Mouse (Mus musculus): ENCODE results near the gene Csmd2.

The Csmd2 gene

GRCm38 (mm10) chr4:128427261-128428030 is 439.8 kb downstream of the Csmd2 start:
- DNase-seq: peak; percentile 64

DNA sequence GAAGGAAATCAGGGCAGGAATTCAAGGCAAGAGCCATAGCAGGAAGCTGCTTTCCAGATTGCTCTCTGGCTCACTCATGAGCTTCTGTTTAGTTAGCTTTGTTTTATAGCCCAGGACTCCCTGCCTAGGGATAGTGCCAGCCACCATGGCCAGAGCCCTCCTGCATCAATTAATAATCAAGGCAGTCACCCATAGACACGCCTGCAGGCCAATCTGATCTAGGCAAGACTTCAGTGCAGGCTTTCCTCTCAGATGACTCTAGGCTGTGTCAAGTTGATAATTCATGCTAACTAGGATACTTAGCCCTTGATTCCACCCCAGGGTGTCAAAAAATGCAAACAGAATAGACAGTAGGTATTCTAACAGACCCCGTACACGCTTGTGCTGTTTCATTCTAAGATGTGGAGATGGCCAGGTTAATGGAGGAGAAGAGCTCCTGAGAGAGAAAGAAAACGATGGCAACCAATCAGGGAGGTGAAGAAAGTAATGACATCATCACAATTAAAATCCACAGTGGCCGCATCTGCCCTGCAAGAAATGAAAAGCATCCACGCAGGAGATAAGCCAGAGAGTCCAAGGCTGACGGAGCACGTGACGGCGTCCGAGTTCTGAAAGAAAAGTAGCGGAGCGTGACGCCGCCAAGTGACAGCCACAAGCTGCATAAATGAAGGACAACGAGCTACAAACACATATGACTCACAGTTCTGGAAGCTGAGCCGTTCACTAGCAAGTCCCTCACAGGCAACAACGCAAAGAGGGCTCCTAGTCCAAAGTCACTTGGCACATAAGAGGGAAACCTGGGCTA is 440.8 kb downstream of the Csmd2 start:
- peak; percentile 50 for DNase-seq

GRCm38 (mm10) chr4:128429591-128429990 is 441.9 kb downstream of the Csmd2 start:
- DNase-seq: no peak

DNA sequence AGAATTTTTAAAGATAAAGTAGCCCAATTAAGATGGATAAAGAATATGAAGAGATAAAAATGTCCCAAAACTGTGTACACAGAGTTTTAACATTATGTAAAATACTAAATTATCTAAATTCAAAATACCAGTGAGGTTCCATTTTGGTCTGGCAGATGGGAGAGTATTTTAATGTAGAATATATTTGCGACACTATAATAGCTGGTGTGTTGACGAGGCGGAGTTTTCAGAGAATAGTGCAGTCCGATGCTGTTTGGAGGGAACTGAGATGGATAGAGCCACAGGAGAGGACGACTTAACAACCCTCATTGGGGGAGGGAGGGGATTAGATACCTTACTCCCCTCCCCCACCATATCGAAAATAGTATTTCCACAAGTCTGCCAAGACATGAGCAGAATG is 452.9 kb downstream of the Csmd2 start:
- no peak for DNase-seq

DNA sequence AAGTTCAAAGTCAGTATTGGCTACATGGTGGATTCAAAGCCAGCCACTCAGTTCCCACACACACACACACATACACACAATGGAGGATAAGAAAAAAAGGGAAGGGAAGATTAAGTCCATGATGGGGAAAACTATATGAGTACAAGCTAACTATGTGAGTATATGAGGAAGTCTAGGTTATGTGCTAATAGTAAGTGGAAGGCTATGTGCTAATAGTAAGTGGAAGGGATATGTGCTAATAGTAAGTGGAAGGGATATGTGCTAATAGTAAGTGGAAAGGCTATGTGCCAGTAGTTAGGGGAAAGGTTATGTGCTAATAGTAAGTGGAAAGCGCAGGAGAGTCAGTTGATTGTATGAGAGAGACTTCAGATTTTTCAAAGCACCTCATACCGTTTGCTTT is 453.6 kb downstream of the Csmd2 start:
- DNase-seq: no peak

DNA sequence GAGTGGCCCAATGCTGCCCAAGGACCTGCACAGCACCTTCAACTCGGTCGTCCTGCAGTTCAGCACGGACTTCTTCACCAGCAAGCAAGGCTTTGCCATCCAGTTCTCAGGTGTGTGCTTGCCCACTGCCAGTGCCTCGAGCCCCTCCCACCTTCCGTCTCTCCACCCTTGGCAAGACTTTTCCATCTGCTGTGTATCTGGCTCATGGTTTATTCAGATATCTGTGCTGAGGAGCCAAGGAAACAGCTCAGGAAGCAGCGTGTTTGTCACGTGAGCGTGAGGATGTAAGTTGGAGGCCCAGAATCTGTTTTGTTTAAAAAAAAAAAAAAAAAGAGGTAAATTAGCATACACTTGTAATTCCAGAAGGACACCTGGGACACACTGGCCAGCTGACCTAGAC is 455.1 kb downstream of the Csmd2 start:
- DNase-seq: no peak

DNA sequence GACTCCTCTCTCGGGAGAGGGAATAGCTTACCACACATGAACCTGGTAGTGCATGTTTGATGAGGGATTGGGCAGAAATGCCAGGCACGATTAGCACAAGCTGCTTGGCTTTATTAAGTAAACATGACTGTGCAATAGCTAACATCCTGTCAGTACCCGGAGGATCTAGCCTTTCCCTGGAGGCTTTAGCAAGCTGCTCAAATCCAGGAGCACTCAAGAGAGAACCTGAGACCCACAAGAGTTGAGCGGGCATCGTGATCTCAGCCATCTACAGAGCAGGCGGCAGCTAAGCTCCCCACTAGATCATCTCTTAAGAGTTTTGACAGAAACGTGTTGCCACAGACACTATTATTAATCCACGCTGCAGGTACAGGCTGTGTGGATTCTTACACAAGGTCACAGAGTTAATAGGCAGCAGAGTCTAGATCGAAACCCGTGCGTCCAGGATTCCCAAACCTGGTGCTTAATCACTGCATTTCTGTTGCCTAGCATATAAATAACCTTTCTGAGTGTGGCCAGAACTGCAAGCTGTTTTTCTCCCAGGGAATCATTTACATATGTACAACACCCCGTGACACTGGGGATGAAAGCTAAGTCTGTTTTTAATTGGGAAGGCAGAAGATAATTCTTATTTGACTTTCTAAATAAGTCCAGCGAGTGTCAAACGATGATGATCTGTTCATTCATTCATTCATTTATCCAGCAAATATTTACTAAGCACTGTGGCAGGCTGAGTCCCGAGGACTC is 458.0 kb downstream of the Csmd2 start:
- no peak for DNase-seq

DNA sequence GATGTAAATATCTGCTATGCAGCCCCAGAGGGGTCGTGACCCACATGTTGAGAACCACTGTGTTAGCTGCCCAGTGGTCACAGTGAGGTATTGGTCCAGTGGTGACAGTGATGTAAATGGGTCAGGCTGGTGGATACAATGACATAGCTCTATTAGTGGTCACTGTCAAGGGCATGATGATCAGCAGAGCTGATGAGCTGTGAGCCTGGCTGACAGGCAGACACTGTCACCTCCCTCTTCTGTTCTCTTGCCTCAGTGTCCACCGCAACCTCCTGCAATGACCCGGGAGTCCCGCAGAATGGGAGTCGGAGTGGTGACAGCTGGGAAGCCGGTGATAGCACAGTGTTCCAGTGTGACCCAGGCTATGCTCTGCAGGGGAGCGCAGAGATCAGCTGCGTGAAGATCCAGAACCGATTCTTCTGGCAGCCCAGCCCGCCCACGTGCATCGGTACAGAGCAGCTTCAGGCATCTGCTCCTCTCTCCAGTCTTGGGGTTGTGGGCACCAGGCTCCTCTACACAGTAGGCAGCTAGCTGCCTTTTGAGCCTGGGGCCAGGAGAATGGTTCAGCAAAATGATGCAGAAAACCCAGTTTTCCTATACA is 461.3 kb downstream of the Csmd2 start:
- no peak for DNase-seq

GRCm38 (mm10) chr4:128450137-128450536 is 462.5 kb downstream of the Csmd2 start:
- no peak for DNase-seq

GRCm38 (mm10) chr4:128450974-128451373 is 463.3 kb downstream of the Csmd2 start:
- peak; percentile 50 for DNase-seq

DNA sequence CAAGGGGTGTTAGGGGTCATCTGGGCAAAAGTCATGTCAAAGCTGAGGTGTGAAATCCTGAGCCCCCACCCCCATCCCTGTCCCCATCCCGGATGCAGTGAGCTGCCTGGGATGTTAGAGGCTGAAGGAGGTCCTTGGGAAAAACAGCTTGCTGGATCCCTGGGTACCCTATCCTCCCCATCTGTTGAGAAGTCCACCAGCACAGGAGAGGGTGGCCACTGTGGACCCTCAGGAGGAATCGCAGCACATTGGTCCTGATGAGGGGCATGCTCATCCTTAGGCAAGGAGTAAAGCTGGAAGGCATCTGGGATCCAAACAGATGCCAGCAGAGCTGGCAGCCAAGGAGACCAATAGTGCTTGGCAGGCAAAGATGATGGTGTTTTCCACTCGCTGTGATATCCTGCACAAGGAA is 463.7 kb downstream of the Csmd2 start:
- no peak for DNase-seq

DNA sequence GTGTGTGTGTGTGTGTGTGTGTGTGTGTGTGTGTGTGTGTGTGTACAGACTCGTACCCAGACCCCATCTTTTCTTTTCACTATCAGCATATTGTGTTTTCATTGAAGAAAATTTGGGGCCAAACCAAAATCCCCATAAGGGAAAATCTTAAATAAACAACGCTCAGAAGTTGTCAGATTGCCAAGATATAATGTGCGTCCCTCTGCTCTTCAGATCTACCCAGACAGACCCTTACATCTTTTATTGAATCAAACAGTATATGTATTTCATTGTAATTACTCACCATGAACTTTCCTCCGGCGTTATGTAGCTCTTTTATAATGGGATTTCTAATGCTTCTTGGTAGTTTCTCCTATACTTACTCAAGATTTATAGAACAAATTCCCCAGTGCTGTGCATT is 479.1 kb downstream of the Csmd2 start:
- no peak for DNase-seq

GRCm38 (mm10) chr4:128468040-128468439 is 480.4 kb downstream of the Csmd2 start:
- DNase-seq: no peak

GRCm38 (mm10) chr4:128476249-128476648 is 488.6 kb downstream of the Csmd2 start:
- no peak for DNase-seq

GRCm38 (mm10) chr4:128483891-128484290 is 496.2 kb downstream of the Csmd2 start:
- DNase-seq: no peak

DNA sequence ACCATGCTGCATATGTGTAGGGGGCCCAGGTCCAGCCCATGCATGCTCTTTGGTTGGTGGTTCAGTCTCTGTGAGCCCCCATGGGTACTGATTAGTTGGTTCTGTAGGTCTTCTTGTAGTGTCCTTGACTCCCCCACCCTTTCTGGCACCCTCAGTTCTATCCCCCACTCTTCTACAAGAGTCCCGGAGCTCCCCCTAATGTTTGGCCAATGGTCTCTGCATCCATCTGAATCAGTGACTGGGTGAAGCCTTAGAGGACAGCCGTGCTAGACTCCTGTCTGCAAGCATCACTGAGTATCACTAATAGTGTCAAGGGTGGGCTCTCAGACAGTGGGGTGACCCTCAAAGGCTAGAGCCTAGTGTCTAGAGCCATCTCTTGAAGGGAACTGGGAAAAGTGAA is 497.0 kb downstream of the Csmd2 start:
- DNase-seq: no peak

DNA sequence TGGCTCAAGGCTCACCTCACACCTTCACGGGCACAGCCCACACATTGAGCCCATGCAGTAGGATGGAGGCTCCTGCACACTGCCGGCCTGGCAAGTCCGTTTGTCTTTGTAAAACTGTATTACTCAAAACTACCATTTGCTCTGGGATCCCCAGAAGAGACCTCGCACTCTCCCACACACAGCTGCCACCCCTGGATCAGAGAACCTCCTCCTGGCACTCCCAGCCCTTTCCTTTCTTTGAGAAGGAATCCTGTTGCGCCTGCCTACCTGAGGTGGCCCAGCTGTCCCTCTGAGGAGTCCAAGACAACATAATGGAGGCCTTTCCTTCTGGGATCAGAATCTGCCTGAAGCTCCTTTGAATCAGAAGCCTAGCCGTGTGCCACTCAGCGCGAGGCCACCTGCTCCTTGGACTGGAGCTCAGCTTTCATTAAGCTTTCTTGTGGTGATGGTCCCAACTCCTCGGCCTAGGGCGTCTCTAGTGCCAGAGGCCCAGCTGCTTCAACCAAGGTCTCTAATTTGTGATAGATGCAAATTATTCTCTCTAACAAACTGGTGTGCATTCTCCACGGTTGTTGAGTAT is 502.0 kb downstream of the Csmd2 start:
- no peak for DNase-seq

GRCm38 (mm10) chr4:128492055-128492454 is 504.4 kb downstream of the Csmd2 start:
- no peak for DNase-seq

DNA sequence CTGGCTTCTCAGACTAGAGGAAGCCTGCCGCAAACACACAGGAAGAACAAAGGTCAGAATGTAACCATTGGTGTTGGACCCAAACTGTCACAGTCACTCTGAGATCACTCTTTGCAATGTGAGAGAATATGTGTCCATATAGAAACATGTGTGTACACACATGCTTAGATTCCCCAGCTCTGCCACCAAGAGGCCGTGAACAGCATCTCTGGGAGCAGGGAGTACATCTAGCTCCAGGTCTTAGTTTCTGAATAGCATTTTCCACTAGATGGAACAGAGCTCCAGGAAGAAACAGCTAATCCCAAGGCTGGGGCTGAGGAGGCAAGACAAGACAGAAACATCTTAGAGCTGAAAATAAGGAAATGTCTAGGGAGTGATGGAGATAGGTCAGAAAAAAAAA is 512.3 kb downstream of the Csmd2 start:
- no peak for DNase-seq

DNA sequence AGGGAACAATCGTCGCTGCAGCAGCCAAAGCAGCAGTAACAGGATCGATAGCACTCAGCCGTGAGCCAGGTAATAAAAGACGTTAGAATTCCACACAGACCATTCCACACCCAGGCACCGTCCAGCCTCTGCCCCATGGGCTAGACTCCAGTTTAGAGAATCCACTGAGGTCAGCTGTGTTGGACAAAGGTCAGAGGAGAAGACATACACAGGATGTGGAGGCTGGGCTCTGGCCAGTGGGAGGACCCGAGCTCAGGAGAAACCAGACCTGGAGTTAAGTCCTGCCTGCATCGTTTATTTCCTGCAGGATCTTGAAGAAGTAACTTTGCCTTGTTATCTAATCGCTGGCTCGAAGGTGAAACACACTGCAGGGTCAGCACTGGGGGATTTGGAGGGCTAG is 519.2 kb downstream of the Csmd2 start:
- no peak for DNase-seq

- no peak for DNase-seq
These were observed 522.2 kb downstream of the Csmd2 start for GRCm38 (mm10) chr4:128509885-128510284.

GRCm38 (mm10) chr4:128514496-128514895 is 526.8 kb downstream of the Csmd2 start:
- DNase-seq: no peak

DNA sequence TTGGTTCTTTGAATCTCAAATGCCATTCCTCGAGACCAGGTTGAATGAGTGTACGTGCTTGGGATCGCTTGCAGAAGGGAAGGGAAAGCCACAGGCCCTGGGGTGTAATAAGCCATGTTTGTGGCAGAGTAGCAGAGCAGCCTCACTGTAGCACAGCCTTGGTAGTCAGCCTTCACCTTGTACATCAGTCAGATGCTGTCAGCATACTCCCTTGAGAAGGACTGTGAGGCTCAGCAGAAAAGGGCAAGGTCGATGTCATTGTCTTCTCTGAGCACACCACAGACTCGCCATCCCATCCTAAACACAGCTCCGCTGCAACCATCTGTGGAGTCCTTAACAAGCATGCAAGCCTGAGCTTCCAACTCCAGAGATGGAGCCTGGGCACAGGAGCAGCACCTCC is 533.6 kb downstream of the Csmd2 start:
- no peak for DNase-seq
